Mouse (Mus musculus) heart, adult 2 months (tissue): ENCODE results near the gene Olfr1028. TPM values are rescaled to one million over a fixed set of nuclear protein-coding genes. Genes with fewer than 3 reads are reported as not detected.

ENCODE experiments used
- DNase-seq, 2 experiments: peaks; one replicate each; pipeline ENCODE4 v3.0.0; 2021
- H3K27ac ChIP-seq: fragments of 200-600 bp; 2 replicates; pipeline ENCODE4 v1.8.1; 2022
- H3K27me3 ChIP-seq: fragments of 200-500 bp; 2 replicates; pipeline ENCODE4 v1.6.1; 2012; ENCODE audit warnings: mild to moderate bottlenecking, low read length, inconsistent platforms, mixed read lengths; ENCODE audit not compliant: control insufficient read depth, insufficient read depth
- H3K36me3 ChIP-seq: fragments of 200-500 bp; 2 replicates; pipeline ENCODE4 v1.6.1; 2012; ENCODE audit warnings: low read length, inconsistent platforms; ENCODE audit not compliant: control insufficient read depth, insufficient read depth
- H3K4me1 ChIP-seq: fragments of 200-500 bp; 2 replicates; pipeline ENCODE4 v1.6.1; 2011; ENCODE audit warnings: low read length; ENCODE audit not compliant: control insufficient read depth, insufficient read depth
- H3K4me3 ChIP-seq: fragments of 200-600 bp; 2 replicates; pipeline ENCODE4 v1.8.1; 2022
- H3K79me2 ChIP-seq: fragments of 200-500 bp; replicated peaks from 2 replicates; pipeline ENCODE4 v1.6.1; 2012; ENCODE audit warnings: mild to moderate bottlenecking, inconsistent platforms, low read length, moderate library complexity, mixed read lengths; ENCODE audit not compliant: control insufficient read depth, insufficient read depth
- H3K9ac ChIP-seq: fragments of 200-500 bp; 2 replicates; pipeline ENCODE4 v1.6.1; 2012; ENCODE audit warnings: low read depth, mild to moderate bottlenecking, control low read depth, inconsistent platforms, low read length, mixed read lengths
- CTCF ChIP-seq: fragments of 200-600 bp; IDR thresholded peaks from 2 replicates; pipeline ENCODE4 v1.8.1; 2022; ENCODE audit warnings: antibody characterized with exemption, mild to moderate bottlenecking, moderate library complexity
- EP300 ChIP-seq: fragments of 200-500 bp; IDR thresholded peaks from 2 replicates; pipeline ENCODE4 v1.6.1; 2011; ENCODE audit warnings: low read depth, low read length, control low read depth; ENCODE audit not compliant: insufficient read depth
- POLR2A ChIP-seq: fragments of 200-500 bp; IDR thresholded peaks from 2 replicates; pipeline ENCODE4 v1.6.1; 2011; ENCODE audit warnings: mild to moderate bottlenecking, low read depth, low read length, control low read depth; ENCODE audit not compliant: insufficient read depth
- WGBS: fragments of 180-500 bp; shearing (Covaris S2); methylation state at CpG from one replicate; pipeline ENCODE4 v1.1.7; 2018; 5-methylcytosine and 5-hydroxymethylcytosine counted together
- intact Hi-C: fragments of 180-260 bp; cut with DNase I; formaldehyde crosslinking; loops from one replicate; pipeline ENCODE4 v1.15.1; 2025
- polyA plus RNA-seq: library from polyadenylated mRNA; depleted of rRNA; stranded (reverse); fragments of >200 nt; gene quantifications from 2 replicates; pipeline ENCODE4 v1.2.3, GENCODE M21; 2012; rRNA removed
- total RNA-seq, 2 experiments: library from RNA; stranded (reverse); gene quantifications; 2 replicates each; pipeline ENCODE4 v1.2.3; 2021

Olfr1028 gene
- total and polyA plus RNA-seq, 3 experiments: not detected

GRCm38 (mm10) chr2:85978976-85979375 is 28.7 kb downstream of the Olfr1028 start, which contains the start of gene Olfr1030:
Olfr1030 (plus strand) TSS chr2:85979276.
- Histone ChIP-seq H3K27me3 (no peaks in the 10 kb centered on the region), H3K9ac (no peak within 1 kb of the TSS), H3K79me2 (no peaks in the 10 kb centered on the region), H3K4me3 (no peak within 1 kb of the TSS), H3K27ac (no peak within 1 kb of the TSS), H3K4me1 (no peaks in the 10 kb centered on the region), H3K36me3 (no peaks in the 10 kb centered on the region)
- TF ChIP-seq POLR2A (no peak), EP300 (no peak), CTCF (no peak)
- WGBS: 58% methylated on average over 1 of the region's 1 CpGs
- no peak for DNase-seq
- intact Hi-C loops: no loop called here

DNA sequence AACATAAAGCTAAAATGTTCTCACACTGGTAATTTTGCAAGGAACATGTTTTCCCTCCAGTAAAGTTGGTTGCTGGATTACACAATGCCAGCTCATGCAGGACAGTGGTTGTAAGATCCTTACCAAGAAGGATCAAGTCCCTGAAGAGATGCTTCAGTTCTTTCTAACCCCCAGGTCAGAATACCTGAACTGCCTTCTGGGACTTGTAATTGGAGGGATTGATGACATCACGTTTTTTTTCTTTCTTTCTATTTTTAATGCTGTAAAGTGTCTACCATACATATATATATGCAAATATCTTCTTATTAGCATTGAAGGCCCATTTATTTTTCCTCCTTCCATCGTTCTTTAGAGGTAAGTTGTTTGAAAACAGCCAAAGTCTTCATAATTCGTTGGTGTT is 39.8 kb downstream of the Olfr1028 start, which contains the start of gene Olfr1031:
Gene Olfr1031 (plus strand): TSS at position 301 of the 400 bp plus-strand sequence.
- Histone ChIP-seq H3K27me3 (no peaks in the 10 kb centered on the region), H3K79me2 (no peaks in the 10 kb centered on the region), H3K27ac (no peak within 1 kb of the TSS), H3K4me3 (no peak within 1 kb of the TSS), H3K36me3 (no peaks in the 10 kb centered on the region), H3K4me1 (no peaks in the 10 kb centered on the region), H3K9ac (no peak within 1 kb of the TSS)
- TF ChIP-seq CTCF (no peak), EP300 (no peak), POLR2A (no peak)
- no peak for DNase-seq
- 38% methylated on average over 3 of the region's 3 CpGs for WGBS
- intact Hi-C loops: no loop called here

Other genes with a start within 250 kb of the Olfr1028 start
- gene Olfr1009, start 235.0 kb upstream of the Olfr1028 start, total RNA-seq: not detected
- not detected in 2 replicates for gene Olfr1009, start 235.0 kb upstream of the Olfr1028 start, polyA plus RNA-seq
- not detected for gene Olfr1012, start 187.7 kb upstream of the Olfr1028 start, total RNA-seq
- not detected in 2 replicates for gene Olfr1012, start 187.7 kb upstream of the Olfr1028 start, polyA plus RNA-seq
- not detected for gene Olfr1013, start 183.3 kb upstream of the Olfr1028 start, total RNA-seq
- not detected in 2 replicates for gene Olfr1013, start 183.3 kb upstream of the Olfr1028 start, polyA plus RNA-seq
- gene Olfr1014, start 177.7 kb upstream of the Olfr1028 start, total RNA-seq: not detected
- gene Olfr1014, start 177.7 kb upstream of the Olfr1028 start, polyA plus RNA-seq: not detected in 2 replicates
- gene Olfr1015, start 168.4 kb upstream of the Olfr1028 start, total RNA-seq: not detected
- not detected in 2 replicates for gene Olfr1015, start 168.4 kb upstream of the Olfr1028 start, polyA plus RNA-seq
- gene Olfr1016, start 147.9 kb upstream of the Olfr1028 start, total RNA-seq: not detected
- not detected in 2 replicates for gene Olfr1016, start 147.9 kb upstream of the Olfr1028 start, polyA plus RNA-seq
- not detected for gene Olfr1018, start 132.0 kb upstream of the Olfr1028 start, total RNA-seq
- not detected in 2 replicates for gene Olfr1018, start 132.0 kb upstream of the Olfr1028 start, polyA plus RNA-seq
- not detected for gene Olfr1019, start 105.0 kb upstream of the Olfr1028 start, total RNA-seq
- gene Olfr1019, start 105.0 kb upstream of the Olfr1028 start, polyA plus RNA-seq: not detected in 2 replicates
- gene Olfr1020, start 103.4 kb upstream of the Olfr1028 start, total RNA-seq: not detected
- not detected in 2 replicates for gene Olfr1020, start 103.4 kb upstream of the Olfr1028 start, polyA plus RNA-seq
- not detected for gene Olfr1022, start 81.8 kb upstream of the Olfr1028 start, total RNA-seq
- gene Olfr1022, start 81.8 kb upstream of the Olfr1028 start, polyA plus RNA-seq: not detected in 2 replicates
- gene Olfr1023, start 64.8 kb upstream of the Olfr1028 start, total RNA-seq: not detected
- gene Olfr1023, start 64.8 kb upstream of the Olfr1028 start, polyA plus RNA-seq: not detected in 2 replicates
- not detected for gene Olfr1024, start 45.4 kb upstream of the Olfr1028 start, total RNA-seq
- gene Olfr1024, start 45.4 kb upstream of the Olfr1028 start, polyA plus RNA-seq: not detected in 2 replicates
- not detected for gene Olfr1025-ps1, start 35.2 kb upstream of the Olfr1028 start, total RNA-seq
- not detected in 2 replicates for gene Olfr1025-ps1, start 35.2 kb upstream of the Olfr1028 start, polyA plus RNA-seq
- not detected for gene Olfr1026, start 28.9 kb upstream of the Olfr1028 start, total RNA-seq
- not detected in 2 replicates for gene Olfr1026, start 28.9 kb upstream of the Olfr1028 start, polyA plus RNA-seq
- gene Olfr1029, start 23.5 kb downstream of the Olfr1028 start, total RNA-seq: not detected
- gene Olfr1029, start 23.5 kb downstream of the Olfr1028 start, polyA plus RNA-seq: 0.20 TPM in 2 replicates
- gene Olfr1030, start 28.8 kb downstream of the Olfr1028 start, total RNA-seq: not detected
- gene Olfr1030, start 28.8 kb downstream of the Olfr1028 start, polyA plus RNA-seq: not detected in 2 replicates
- not detected for gene Olfr1031, start 39.9 kb downstream of the Olfr1028 start, total RNA-seq
- not detected in 2 replicates for gene Olfr1031, start 39.9 kb downstream of the Olfr1028 start, polyA plus RNA-seq
- not detected for gene Olfr1032, start 55.1 kb downstream of the Olfr1028 start, total RNA-seq
- gene Olfr1032, start 55.1 kb downstream of the Olfr1028 start, polyA plus RNA-seq: not detected in 2 replicates
- gene Olfr1033, start 70.2 kb downstream of the Olfr1028 start, total RNA-seq: 1 to 10 TPM; 4.7 to 7.0 TPM
- 1.6 and 4.5 TPM in 2 replicates for gene Olfr1033, start 70.2 kb downstream of the Olfr1028 start, polyA plus RNA-seq
- gene Olfr1034, start 95.4 kb downstream of the Olfr1028 start, total RNA-seq: under 1 TPM; 0.10 to 0.16 TPM
- gene Olfr1034, start 95.4 kb downstream of the Olfr1028 start, polyA plus RNA-seq: 0.20 and 0.73 TPM in 2 replicates
- gene Olfr1036, start 123.6 kb downstream of the Olfr1028 start, total RNA-seq: not detected
- gene Olfr1036, start 123.6 kb downstream of the Olfr1028 start, polyA plus RNA-seq: not detected in 2 replicates
- not detected for gene Olfr1037, start 136.9 kb downstream of the Olfr1028 start, total RNA-seq
- not detected in 2 replicates for gene Olfr1037, start 136.9 kb downstream of the Olfr1028 start, polyA plus RNA-seq
- gene Olfr1039, start 185.5 kb downstream of the Olfr1028 start, total RNA-seq: not detected
- gene Olfr1039, start 185.5 kb downstream of the Olfr1028 start, polyA plus RNA-seq: not detected in 2 replicates
- not detected for gene Olfr1040, start 196.3 kb downstream of the Olfr1028 start, total RNA-seq
- gene Olfr1040, start 196.3 kb downstream of the Olfr1028 start, polyA plus RNA-seq: not detected in 2 replicates
- gene Olfr1042, start 211.4 kb downstream of the Olfr1028 start, total RNA-seq: not detected
- gene Olfr1042, start 211.4 kb downstream of the Olfr1028 start, polyA plus RNA-seq: not detected in 2 replicates
- not detected for gene Olfr1043, start 217.1 kb downstream of the Olfr1028 start, total RNA-seq
- not detected in 2 replicates for gene Olfr1043, start 217.1 kb downstream of the Olfr1028 start, polyA plus RNA-seq
- not detected for gene Olfr1044, start 227.4 kb downstream of the Olfr1028 start, total RNA-seq
- gene Olfr1044, start 227.4 kb downstream of the Olfr1028 start, polyA plus RNA-seq: not detected in 2 replicates
- not detected for gene Olfr52, start 235.2 kb downstream of the Olfr1028 start, total RNA-seq
- gene Olfr52, start 235.2 kb downstream of the Olfr1028 start, polyA plus RNA-seq: not detected in 2 replicates